Mouse (Mus musculus) neural tube, embryonic 15.5 days (tissue): ENCODE results near the gene Zdhhc3. TPM values are rescaled to one million over a fixed set of nuclear protein-coding genes. Genes with fewer than 3 reads are reported as not detected.

Experiments used
- ATAC-seq: fragments of 200-750 bp; cut with Nextera tagmentation; 2 replicates; pipeline ENCODE4 v1.8.0; 2017; ENCODE audit warnings: mild to moderate bottlenecking, moderate TSS enrichment, moderate library complexity; ENCODE audit not compliant: low FRiP score
- H3K27ac ChIP-seq: fragments of 300-500 bp; sonication (generic); replicated peaks from 2 replicates; pipeline ENCODE4 v1.5.1; 2015; ENCODE audit warnings: mild to moderate bottlenecking, inconsistent platforms
- H3K27me3 ChIP-seq: fragments of 300-500 bp; sonication (generic); replicated peaks from 2 replicates; pipeline ENCODE4 v1.6.1; 2015; ENCODE audit warnings: inconsistent platforms
- H3K36me3 ChIP-seq: fragments of 300-500 bp; sonication (generic); 2 replicates; pipeline ENCODE4 v1.6.1; 2015; ENCODE audit warnings: inconsistent platforms
- H3K4me1 ChIP-seq: fragments of 300-500 bp; sonication (generic); 2 replicates; pipeline ENCODE4 v1.6.1; 2015; ENCODE audit warnings: inconsistent platforms
- H3K4me2 ChIP-seq: fragments of 300-500 bp; sonication (generic); 2 replicates; pipeline ENCODE4 v1.6.1; 2015; ENCODE audit warnings: inconsistent platforms, mild to moderate bottlenecking, moderate library complexity
- H3K4me3 ChIP-seq: fragments of 300-500 bp; sonication (generic); replicated peaks from 2 replicates; pipeline ENCODE4 v1.5.1; 2015; ENCODE audit warnings: mild to moderate bottlenecking, inconsistent platforms
- H3K9ac ChIP-seq: fragments of 300-500 bp; sonication (generic); replicated peaks from 2 replicates; pipeline ENCODE4 v1.6.1; 2015; ENCODE audit warnings: mild to moderate bottlenecking, inconsistent platforms
- H3K9me3 ChIP-seq: fragments of 300-500 bp; sonication (generic); replicated peaks from 2 replicates; pipeline ENCODE4 v1.6.1; 2016; ENCODE audit warnings: inconsistent platforms
- WGBS: fragments of 180-500 bp; shearing (Covaris S2); methylation state at CpG from one replicate; pipeline ENCODE4 v1.1.7; 2015; ENCODE audit warnings: mixed read lengths; 5-methylcytosine and 5-hydroxymethylcytosine counted together
- polyA plus RNA-seq: library from polyadenylated mRNA; unstranded; fragments of >200 nt; fragmentation: Nextera tagmentation; extraction: Ambion mirVana; gene quantifications from 2 replicates; pipeline ENCODE4 v1.2.1, GENCODE M21; 2015

Zdhhc3 gene
- polyA plus RNA-seq, 1 experiment from 2014 or later = 81.3 TPM

GRCm38 (mm10) chr9:123139887-123140614 is 27.0 kb upstream of the Zdhhc3 start:
- Histone ChIP-seq H3K27me3 (no peaks in the 10 kb centered on the region), H3K4me1 (0 out of 2 replicates have a peak, but pooled peaks cover 10% of the 10 kb centered on the region), H3K4me2 (no peak overlapping the region), H3K4me3 (no peak overlapping the region), H3K36me3 (peaks cover 58% of the 10 kb centered on the region), H3K9ac (no peak overlapping the region), H3K9me3 (0 out of 2 replicates have a peak, but pooled peaks cover 4% of the 10 kb centered on the region), H3K27ac (peak overlapping the region; percentile 58)
- no peak for ATAC-seq
- WGBS = 83% methylated on average over 4 of the region's 4 CpGs

- Histone ChIP-seq H3K4me3 (no peak overlapping the region), H3K4me1 (0 out of 2 replicates have a peak, but pooled peaks cover 10% of the 10 kb centered on the region), H3K4me2 (no peak overlapping the region), H3K27ac (peak overlapping the region; percentile 58), H3K27me3 (no peaks in the 10 kb centered on the region), H3K9me3 (0 out of 2 replicates have a peak, but pooled peaks cover 4% of the 10 kb centered on the region), H3K9ac (no peak overlapping the region), H3K36me3 (peaks cover 66% of the 10 kb centered on the region)
- ATAC-seq = no peak; the same call in 1 of the 2 replicates
- 54% methylated on average over 5 of the region's 5 CpGs for WGBS
Observed at GRCm38 (mm10) chr9:123138891-123139474, 26.0 kb upstream of the Zdhhc3 start.

GRCm38 (mm10) chr9:123136953-123137682 is 24.1 kb upstream of the Zdhhc3 start:
- H3K9me3 ChIP-seq = no peaks in the 10 kb centered on the region
- H3K36me3 ChIP-seq = peaks cover 75% of the 10 kb centered on the region
- 0 out of 2 replicates have a peak, but pooled peaks cover 10% of the 10 kb centered on the region for H3K4me1 ChIP-seq
- 64% methylated on average over 7 of the region's 7 CpGs for WGBS
- H3K4me2 ChIP-seq = no peak overlapping the region
- H3K9ac ChIP-seq = no peak overlapping the region
- no peak for ATAC-seq
- no peak overlapping the region for H3K4me3 ChIP-seq
- no peaks in the 10 kb centered on the region for H3K27me3 ChIP-seq
- H3K27ac ChIP-seq = no peak overlapping the region

- Histone ChIP-seq H3K4me3 (no peak overlapping the region), H3K4me1 (0 out of 2 replicates have a peak, but pooled peaks cover 7% of the 10 kb centered on the region), H3K36me3 (peaks cover 92% of the 10 kb centered on the region), H3K4me2 (no peak overlapping the region), H3K27me3 (no peaks in the 10 kb centered on the region), H3K9me3 (no peaks in the 10 kb centered on the region), H3K27ac (no peak overlapping the region), H3K9ac (no peak overlapping the region)
- 85% methylated on average over 3 of the region's 3 CpGs for WGBS
- ATAC-seq = no peak
Observed at GRCm38 (mm10) chr9:123132994-123133393, 20.0 kb upstream of the Zdhhc3 start.

GRCm38 (mm10) chr9:123127663-123128062 is 14.7 kb upstream of the Zdhhc3 start:
- WGBS = 98% methylated on average over 6 of the region's 6 CpGs
- Histone ChIP-seq H3K36me3 (peaks cover 64% of the 10 kb centered on the region), H3K9me3 (no peaks in the 10 kb centered on the region), H3K27ac (no peak overlapping the region), H3K4me3 (no peak overlapping the region), H3K4me1 (no peaks in the 10 kb centered on the region), H3K4me2 (no peak overlapping the region), H3K27me3 (no peaks in the 10 kb centered on the region), H3K9ac (no peak overlapping the region)
- no peak for ATAC-seq

GRCm38 (mm10) chr9:123124413-123124981 is 11.5 kb upstream of the Zdhhc3 start:
- H3K27me3 ChIP-seq = no peaks in the 10 kb centered on the region
- no peak overlapping the region for H3K4me2 ChIP-seq
- H3K36me3 ChIP-seq = peaks cover 63% of the 10 kb centered on the region
- 98% methylated on average over 2 of the region's 2 CpGs for WGBS
- ATAC-seq = no peak
- H3K4me3 ChIP-seq = no peak overlapping the region
- no peak overlapping the region for H3K27ac ChIP-seq
- H3K9me3 ChIP-seq = no peaks in the 10 kb centered on the region
- H3K4me1 ChIP-seq = no peaks in the 10 kb centered on the region
- no peak overlapping the region for H3K9ac ChIP-seq

- no peaks in the 10 kb centered on the region for H3K4me1 ChIP-seq
- WGBS = 91% methylated on average over 6 of the region's 6 CpGs
- no peaks in the 10 kb centered on the region for H3K9me3 ChIP-seq
- H3K27me3 ChIP-seq = no peaks in the 10 kb centered on the region
- no peak overlapping the region for H3K4me2 ChIP-seq
- H3K36me3 ChIP-seq = peaks cover 64% of the 10 kb centered on the region
- H3K4me3 ChIP-seq = no peak overlapping the region
- H3K27ac ChIP-seq = no peak overlapping the region
- H3K9ac ChIP-seq = no peak overlapping the region
- ATAC-seq = no peak
Observed at GRCm38 (mm10) chr9:123123571-123124412, 10.8 kb upstream of the Zdhhc3 start.

- H3K9ac ChIP-seq = no peak overlapping the region
- H3K27me3 ChIP-seq = no peaks in the 10 kb centered on the region
- no peak for ATAC-seq
- no peak overlapping the region for H3K4me2 ChIP-seq
- no peaks in the 10 kb centered on the region for H3K9me3 ChIP-seq
- H3K4me3 ChIP-seq = no peak overlapping the region
- 81% methylated on average over 3 of the region's 3 CpGs for WGBS
- H3K27ac ChIP-seq = no peak overlapping the region
- H3K36me3 ChIP-seq = peaks cover 62% of the 10 kb centered on the region
- H3K4me1 ChIP-seq = no peaks in the 10 kb centered on the region
Observed at GRCm38 (mm10) chr9:123123017-123123416, 10.0 kb upstream of the Zdhhc3 start.

- 96% methylated on average over 1 of the region's 1 CpGs for WGBS
- Histone ChIP-seq H3K4me1 (peaks cover 26% of the 10 kb centered on the region), H3K9ac (no peak overlapping the region), H3K27me3 (no peaks in the 10 kb centered on the region), H3K4me3 (no peak overlapping the region), H3K4me2 (no peak overlapping the region), H3K27ac (no peak overlapping the region), H3K36me3 (peaks cover 35% of the 10 kb centered on the region), H3K9me3 (no peaks in the 10 kb centered on the region)
- ATAC-seq = no peak
Observed at GRCm38 (mm10) chr9:123115566-123115965, 2.6 kb upstream of the Zdhhc3 start.

- H3K36me3 ChIP-seq = peaks cover 19% of the 10 kb centered on the region
- peak overlapping the region; percentile 91 for H3K4me2 ChIP-seq
- H3K4me3 ChIP-seq = peak overlapping the region; percentile 94
- peak overlapping the region; percentile 96 for H3K9ac ChIP-seq
- no peaks in the 10 kb centered on the region for H3K27me3 ChIP-seq
- no peak for ATAC-seq
- H3K27ac ChIP-seq = peak overlapping the region; percentile 97
- peaks cover 30% of the 10 kb centered on the region for H3K4me1 ChIP-seq
- WGBS = 62% methylated on average over 6 of the region's 6 CpGs
- no peaks in the 10 kb centered on the region for H3K9me3 ChIP-seq
Observed at GRCm38 (mm10) chr9:123113931-123114330, 926 bp upstream of the Zdhhc3 start.

GRCm38 (mm10) chr9:123111751-123112221 is 1.2 kb downstream of the Zdhhc3 start:
- 68% methylated on average over 8 of the region's 8 CpGs for WGBS
- H3K4me2 ChIP-seq = peak overlapping the region; percentile 91
- H3K9me3 ChIP-seq = no peaks in the 10 kb centered on the region
- peaks cover 30% of the 10 kb centered on the region for H3K4me1 ChIP-seq
- H3K27ac ChIP-seq = no peak overlapping the region
- no peaks in the 10 kb centered on the region for H3K27me3 ChIP-seq
- no peak for ATAC-seq
- peak overlapping the region; percentile 94 for H3K4me3 ChIP-seq
- H3K36me3 ChIP-seq = peaks cover 14% of the 10 kb centered on the region
- peak overlapping the region; percentile 96 for H3K9ac ChIP-seq
